In the genomic region with DNA sequence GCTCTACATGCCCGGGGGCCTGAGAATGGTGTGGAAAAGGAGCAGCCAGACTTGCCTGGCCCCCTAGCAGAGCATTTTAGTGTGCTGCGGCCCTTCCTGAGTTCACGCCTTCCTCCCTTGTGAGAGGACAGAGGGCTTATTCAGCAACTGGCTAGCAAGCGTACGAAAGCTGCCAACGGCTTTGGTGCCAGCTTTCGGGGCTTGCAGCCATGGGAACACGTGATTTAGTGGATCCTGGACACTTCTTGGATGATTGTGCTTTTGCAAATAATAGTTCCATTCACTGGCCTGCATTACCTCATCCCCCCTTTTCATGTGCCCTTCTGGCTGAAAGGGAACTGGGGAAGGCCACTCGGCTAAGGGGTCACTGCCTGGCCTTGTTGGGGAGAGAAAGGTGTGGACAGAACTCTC, we compare ENCODE assay signal across 8 mouse cellular contexts. TPM values are rescaled to one million over a fixed set of nuclear protein-coding genes. Genes with fewer than 3 reads are reported as not detected.
DNase-seq lines count a peak whose midpoint lies in the region; ATAC-seq and TF ChIP-seq lines count a peak whose summit lies in the region.

No protein-coding gene starts in this region.

- no peak overlapping the region for H3K9ac ChIP-seq in hindbrain, embryonic 12.5 days
- no peak overlapping the region for H3K9ac ChIP-seq in intestine, postnatal 0 days (ENCODE audit: low read depth, low read length)
- H3K9ac ChIP-seq in limb, embryonic 14.5 days (ENCODE audit: low read depth, low read length, severe bottlenecking): no peak overlapping the region

- ATAC-seq in hindbrain, embryonic 12.5 days (ENCODE audit: low FRiP score): peak; percentile 41
- no peak for ATAC-seq in intestine, postnatal 0 days
- 0 out of 2 replicates have a peak, but pooled peaks have one; percentile 5 for ATAC-seq in limb, embryonic 14.5 days (ENCODE audit: low FRiP score, low read depth)

- no peak for TF ChIP-seq POLR2A in limb, embryonic 14.5 days (IDR thresholded peaks at IDR 0.05; ENCODE audit: borderline replicate concordance, extremely low read depth, insufficient read depth, insufficient read length)

- peaks cover 46% of the 10 kb centered on the region for H3K36me3 ChIP-seq in hindbrain, embryonic 12.5 days
- H3K36me3 ChIP-seq in hindbrain, embryonic 10.5 days: peaks cover 84% of the 10 kb centered on the region
- peaks cover 49% of the 10 kb centered on the region for H3K36me3 ChIP-seq in intestine, postnatal 0 days (ENCODE audit: control insufficient read depth, insufficient read depth)
- peaks cover 41% of the 10 kb centered on the region for H3K36me3 ChIP-seq in limb, embryonic 14.5 days (ENCODE audit: control insufficient read depth, insufficient read depth, low read length)

- no peak overlapping the region for H3K4me3 ChIP-seq in hindbrain, embryonic 12.5 days
- no peak overlapping the region for H3K4me3 ChIP-seq in hindbrain, embryonic 10.5 days
- H3K4me3 ChIP-seq in intestine, postnatal 0 days (ENCODE audit: low read depth, low read length): no peak overlapping the region
- no peak overlapping the region for H3K4me3 ChIP-seq in limb, embryonic 14.5 days (replicated peaks; ENCODE audit: low read length)

- TF ChIP-seq CTCF in intestine, postnatal 0 days (IDR thresholded peaks at IDR 0.05; ENCODE audit: low read depth): no peak

- no peak overlapping the region for H3K4me2 ChIP-seq in hindbrain, embryonic 12.5 days (replicated peaks)
- no peak overlapping the region for H3K4me2 ChIP-seq in intestine, postnatal 0 days (replicated peaks; ENCODE audit: low read depth)
- no peak overlapping the region for H3K4me2 ChIP-seq in limb, embryonic 14.5 days (replicated peaks; ENCODE audit: low read depth, low read length, severe bottlenecking)

- no peaks in the 10 kb centered on the region for H3K27me3 ChIP-seq in hindbrain, embryonic 12.5 days
- H3K27me3 ChIP-seq in hindbrain, embryonic 10.5 days (ENCODE audit: insufficient read depth, poor library complexity, severe bottlenecking): no peaks in the 10 kb centered on the region
- H3K27me3 ChIP-seq in intestine, postnatal 0 days (replicated peaks; ENCODE audit: control insufficient read depth, insufficient read depth, low read length): no peaks in the 10 kb centered on the region
- H3K27me3 ChIP-seq in limb, embryonic 14.5 days (ENCODE audit: control insufficient read depth, insufficient read depth, low read length): no peaks in the 10 kb centered on the region

- 78% methylated on average over 9 of the region's 9 CpGs for WGBS in hindbrain, embryonic 12.5 days
- WGBS in hindbrain, embryonic 10.5 days: 89% methylated on average over 9 of the region's 9 CpGs
- 77% methylated on average over 9 of the region's 9 CpGs for WGBS in intestine, postnatal 0 days
- WGBS in limb, embryonic 14.5 days: 83% methylated on average over 9 of the region's 9 CpGs

- H3K9me3 ChIP-seq in hindbrain, embryonic 12.5 days (replicated peaks): no peaks in the 10 kb centered on the region
- H3K9me3 ChIP-seq in hindbrain, embryonic 10.5 days: peaks cover 9% of the 10 kb centered on the region
- H3K9me3 ChIP-seq in intestine, postnatal 0 days (ENCODE audit: control insufficient read depth): no peaks in the 10 kb centered on the region
- H3K9me3 ChIP-seq in limb, embryonic 14.5 days (ENCODE audit: control insufficient read depth, low read length): peaks cover 3% of the 10 kb centered on the region; the same call in 1 of the 2 replicates

- H3K4me1 ChIP-seq in hindbrain, embryonic 12.5 days: peaks cover 23% of the 10 kb centered on the region
- peaks cover 28% of the 10 kb centered on the region for H3K4me1 ChIP-seq in hindbrain, embryonic 10.5 days (replicated peaks)
- 0 out of 2 replicates have a peak, but pooled peaks cover 3% of the 10 kb centered on the region for H3K4me1 ChIP-seq in intestine, postnatal 0 days (replicated peaks; ENCODE audit: control insufficient read depth, insufficient read depth, low read length)
- peaks cover 10% of the 10 kb centered on the region for H3K4me1 ChIP-seq in limb, embryonic 14.5 days (ENCODE audit: control insufficient read depth, insufficient read depth, low read length)

- intact Hi-C loops in gastrocnemius, postnatal 14 days (cut with DNase I; ENCODE audit: low total_unique reads): no loop called here

- no peak for DNase-seq in hindbrain, embryonic 10.5 days (ENCODE audit: low spot score)
- DNase-seq in cerebellum, adult 9-11 months: peak; percentile 89
- DNase-seq in gastrocnemius, postnatal 14 days: peak; percentile 65
- DNase-seq in limb, embryonic 14.5 days (ENCODE audit: low spot score): peak; percentile 24
- peak; percentile 86 for DNase-seq in telencephalon, adult 2 months (ENCODE audit: low read depth, low spot score)
- no peak for DNase-seq in thymus, postnatal 0 days (ENCODE audit: low spot score)

- H3K27ac ChIP-seq in hindbrain, embryonic 12.5 days: peak overlapping the region; percentile 30; the same call in 1 of the 2 replicates
- no peak overlapping the region for H3K27ac ChIP-seq in hindbrain, embryonic 10.5 days
- peak overlapping the region; percentile 69; the same call in 1 of the 2 replicates for H3K27ac ChIP-seq in intestine, postnatal 0 days (ENCODE audit: low read depth, low read length)
- H3K27ac ChIP-seq in limb, embryonic 14.5 days (replicated peaks; ENCODE audit: low read depth, low read length): peak overlapping the region; percentile 55

RNA-seq across cellular contexts. Expression of a gene that starts 5.2 kb away (rescaled TPM):
- polyA plus RNA-seq in hindbrain, embryonic 12.5 days (2016; fragmentation: Nextera tagmentation; extraction: Ambion mirVana): 582 and 680 TPM in 2 replicates
- 764 and 766 TPM in 2 replicates for polyA plus RNA-seq in hindbrain, embryonic 10.5 days (2016; fragmentation: Nextera tagmentation; extraction: Ambion mirVana)
- total RNA-seq in gastrocnemius, postnatal 14 days (2021): 100 to 1,000 TPM; 195 to 222 TPM
- 3,066 and 3,164 TPM in 2 replicates for polyA plus RNA-seq in intestine, postnatal 0 days (2015; fragmentation: Nextera tagmentation; extraction: Ambion mirVana)
- 313 and 381 TPM in 2 replicates for polyA plus RNA-seq in limb, embryonic 14.5 days (2012; rRNA removed)
- 660 and 749 TPM in 2 replicates for polyA plus RNA-seq in limb, embryonic 14.5 days (2014; fragmentation: Nextera tagmentation; extraction: Ambion mirVana)
- 518 and 575 TPM in 2 replicates for polyA plus RNA-seq in thymus, postnatal 0 days (2015; fragmentation: Nextera tagmentation; extraction: Ambion mirVana)

RNA-seq across cellular contexts. Expression of a gene that starts 5.3 kb away (rescaled TPM):
- 17.0 and 22.6 TPM in 2 replicates for polyA plus RNA-seq in hindbrain, embryonic 12.5 days (2016; fragmentation: Nextera tagmentation; extraction: Ambion mirVana)
- polyA plus RNA-seq in hindbrain, embryonic 10.5 days (2016; fragmentation: Nextera tagmentation; extraction: Ambion mirVana): 22.6 and 26.0 TPM in 2 replicates
- 1 to 10 TPM; 4.1 to 5.4 TPM for total RNA-seq in gastrocnemius, postnatal 14 days (2021)
- polyA plus RNA-seq in intestine, postnatal 0 days (2015; fragmentation: Nextera tagmentation; extraction: Ambion mirVana): 8.2 and 8.7 TPM in 2 replicates
- 6.4 and 11.4 TPM in 2 replicates for polyA plus RNA-seq in limb, embryonic 14.5 days (2012; rRNA removed)
- 19.8 and 20.9 TPM in 2 replicates for polyA plus RNA-seq in limb, embryonic 14.5 days (2014; fragmentation: Nextera tagmentation; extraction: Ambion mirVana)
- polyA plus RNA-seq in thymus, postnatal 0 days (2015; fragmentation: Nextera tagmentation; extraction: Ambion mirVana): 55.5 and 56.4 TPM in 2 replicates

RNA-seq across cellular contexts. Expression of a gene that starts 41.8 kb away (rescaled TPM):
- 7.5 and 8.7 TPM in 2 replicates for polyA plus RNA-seq in hindbrain, embryonic 12.5 days (2016; fragmentation: Nextera tagmentation; extraction: Ambion mirVana)
- 10.0 and 10.4 TPM in 2 replicates for polyA plus RNA-seq in hindbrain, embryonic 10.5 days (2016; fragmentation: Nextera tagmentation; extraction: Ambion mirVana)
- 1 to 10 TPM; 7.7 to 9.2 TPM for total RNA-seq in gastrocnemius, postnatal 14 days (2021)
- polyA plus RNA-seq in intestine, postnatal 0 days (2015; fragmentation: Nextera tagmentation; extraction: Ambion mirVana): 593 and 673 TPM in 2 replicates
- 6.2 and 9.7 TPM in 2 replicates for polyA plus RNA-seq in limb, embryonic 14.5 days (2012; rRNA removed)
- 7.1 and 9.7 TPM in 2 replicates for polyA plus RNA-seq in limb, embryonic 14.5 days (2014; fragmentation: Nextera tagmentation; extraction: Ambion mirVana)
- polyA plus RNA-seq in thymus, postnatal 0 days (2015; fragmentation: Nextera tagmentation; extraction: Ambion mirVana): 11.3 and 11.4 TPM in 2 replicates

Comparison
In these comparisons a context has a peak if more than half of its experiments do, and no peak if none do; other contexts are left out.
1. DNase-seq: peak in cerebellum, adult 9-11 months (single experiment), gastrocnemius, postnatal 14 days (single experiment), limb, embryonic 14.5 days (single experiment) and telencephalon, adult 2 months (single experiment); none in hindbrain, embryonic 10.5 days (single experiment) and thymus, postnatal 0 days (single experiment).
2. RNA of a gene that starts 41.8 kb away (polyA plus RNA-seq): 593 to 673 TPM in intestine, postnatal 0 days; 11.3 to 11.4 TPM in thymus, postnatal 0 days, 10.0 to 10.4 TPM in hindbrain, embryonic 10.5 days, 6.2 to 9.7 TPM in limb, embryonic 14.5 days and 7.5 to 8.7 TPM in hindbrain, embryonic 12.5 days; every median in the first group is over 10 times any median in the second.